Mouse (Mus musculus) cerebellum, adult 2 months (tissue): ENCODE measurements at regions not wholly inside any gene's neighbourhood (a gene's known extent, or its start where the extent isn't known, plus 50 kb on each side); places are given as distances from the start of the nearest gene placed in this dataset.

Source experiments
- CTCF ChIP-seq: fragments of 200-500 bp; IDR thresholded peaks from 2 replicates; pipeline ENCODE4 v1.5.1; 2011; ENCODE audit warnings: low read depth, mild to moderate bottlenecking, control low read depth, low read length, moderate library complexity, borderline replicate concordance; ENCODE audit not compliant: insufficient read depth
- POLR2A ChIP-seq: fragments of 200-500 bp; IDR thresholded peaks from 2 replicates; pipeline ENCODE4 v1.6.1; 2011; ENCODE audit warnings: low read length, control low read depth, borderline replicate concordance; ENCODE audit not compliant: insufficient read depth

DNA sequence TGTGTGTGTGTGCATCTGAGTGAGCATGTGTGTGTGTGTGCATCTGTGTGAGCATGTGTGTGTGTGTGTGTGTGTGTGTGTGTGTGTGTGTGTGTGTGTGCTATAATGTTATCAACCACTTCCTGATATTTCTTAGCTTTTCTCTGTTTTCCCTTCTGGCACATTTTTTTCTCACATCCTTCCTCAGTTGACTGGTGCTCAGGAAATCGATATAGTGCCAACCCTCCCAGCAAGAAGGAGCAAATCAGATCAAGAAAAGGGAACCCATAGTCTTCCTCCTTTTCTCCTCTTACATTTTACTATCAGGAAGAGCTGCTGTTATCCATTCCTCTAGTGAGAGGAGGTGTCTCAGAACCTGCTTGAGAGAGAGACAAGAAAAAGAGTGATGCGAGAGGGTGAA is 136.1 kb upstream of the Cited2 start:
- no peak for TF ChIP-seq CTCF
- no peak for TF ChIP-seq POLR2A
